Mouse (Mus musculus): ENCODE results near the gene Sdha.

The Sdha gene

DNA sequence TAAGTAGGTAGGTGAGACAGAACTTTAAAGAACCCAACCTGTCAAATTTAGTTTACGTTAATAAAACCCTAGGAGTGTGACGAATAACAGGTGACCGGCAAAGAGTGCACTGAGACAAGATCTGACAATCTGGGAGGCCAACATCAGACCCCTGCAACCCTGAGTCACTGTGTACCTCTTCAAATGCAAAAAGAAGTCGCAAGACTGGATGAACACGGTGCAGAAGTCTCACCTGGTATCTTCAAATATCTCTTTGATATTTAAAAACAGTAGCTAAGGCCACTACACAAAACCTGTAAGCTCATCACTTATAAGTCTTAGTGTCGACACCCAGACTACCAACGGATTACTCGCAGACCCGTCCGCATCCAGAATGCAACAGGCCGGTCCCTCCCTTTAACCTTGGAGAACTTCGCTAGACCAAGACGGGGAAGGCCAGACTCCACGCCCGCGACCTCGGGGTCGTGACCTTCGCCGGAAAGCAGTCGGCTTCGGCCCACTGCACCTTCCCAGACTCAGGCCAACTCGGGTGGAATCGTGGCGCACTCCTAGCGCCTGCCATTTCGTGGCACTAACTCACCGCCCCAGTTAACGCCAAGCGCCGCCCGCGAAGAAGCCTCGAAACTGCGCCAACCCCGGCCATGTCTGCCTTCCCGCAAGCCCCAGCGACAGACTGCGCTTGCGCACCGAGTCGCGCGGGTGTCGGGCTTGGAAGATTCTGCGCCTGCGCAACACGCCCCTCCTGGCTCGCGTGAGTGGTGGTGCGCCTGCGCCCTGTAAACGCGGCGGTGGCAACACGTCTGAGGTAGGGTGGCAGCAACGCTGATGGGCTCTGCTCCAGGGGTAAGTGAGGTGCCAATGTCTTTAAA is at the start of gene Sdha, which contains the start of gene Ccdc127:
Gene Sdha (minus strand): TSS at position 715 of the 869 bp plus-strand sequence.
Gene Ccdc127 (plus strand): TSS at position 744 of the 869 bp plus-strand sequence.
- in situ Hi-C loops (cut with MboI, MseI) = loop anchor here (5.0 kb wide), 1 partner anchor 173 kb away; no protein-coding TSS in a partner anchor

DNA sequence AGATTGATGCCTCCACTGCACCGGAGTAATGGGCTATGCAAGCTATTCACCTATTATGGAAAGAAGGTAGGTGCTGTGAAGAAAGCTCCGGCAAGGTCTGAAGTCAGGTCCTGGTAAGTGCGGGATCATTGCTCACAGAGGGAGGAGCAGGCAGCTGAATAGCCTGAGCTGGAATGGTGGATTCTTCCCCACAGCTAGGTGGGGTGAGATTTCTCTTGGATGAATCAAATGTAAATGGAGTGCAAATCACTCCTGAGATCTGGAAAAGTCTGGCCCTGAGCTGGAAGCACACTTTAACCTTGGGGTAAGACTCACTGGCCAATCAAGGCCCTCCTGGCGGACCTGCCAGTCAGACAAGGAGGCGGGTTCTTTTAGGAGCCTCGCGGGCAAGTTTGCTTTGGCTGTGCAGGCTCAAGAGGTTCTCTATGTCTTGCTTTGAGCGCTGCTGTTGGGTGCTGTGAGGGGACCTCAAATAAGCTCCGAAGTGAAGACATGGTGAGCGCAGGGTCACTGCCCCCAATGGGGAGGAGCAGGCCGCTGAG is 49.3 kb upstream of the Sdha start, which contains the start of gene Ftl1-ps1:
Gene Ftl1-ps1 (plus strand): TSS at position 397 of the 542 bp plus-strand sequence.
- in situ Hi-C loops (cut with MboI, MseI) = no loop called here

DNA sequence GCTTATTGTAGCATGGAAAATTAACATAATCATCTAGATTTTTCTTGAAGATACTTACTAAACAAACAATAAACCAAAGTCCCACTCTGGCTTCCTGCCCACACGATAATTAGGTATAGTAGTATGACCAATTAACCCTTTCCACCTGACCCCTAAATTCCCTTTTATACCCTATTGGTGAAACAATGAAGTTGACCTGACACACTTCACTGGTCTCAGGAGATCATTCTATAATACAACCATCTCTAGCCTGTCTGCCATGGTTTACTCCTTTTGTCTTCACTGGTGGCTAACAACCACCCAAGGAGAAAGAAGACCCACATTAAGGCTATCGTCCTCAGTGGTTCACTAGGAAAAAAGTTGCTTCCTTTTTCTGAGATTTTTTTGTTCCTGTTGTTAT is 41.1 kb upstream of the Sdha start:
- in situ Hi-C loops (cut with MboI, MseI) = no loop called here

DNA sequence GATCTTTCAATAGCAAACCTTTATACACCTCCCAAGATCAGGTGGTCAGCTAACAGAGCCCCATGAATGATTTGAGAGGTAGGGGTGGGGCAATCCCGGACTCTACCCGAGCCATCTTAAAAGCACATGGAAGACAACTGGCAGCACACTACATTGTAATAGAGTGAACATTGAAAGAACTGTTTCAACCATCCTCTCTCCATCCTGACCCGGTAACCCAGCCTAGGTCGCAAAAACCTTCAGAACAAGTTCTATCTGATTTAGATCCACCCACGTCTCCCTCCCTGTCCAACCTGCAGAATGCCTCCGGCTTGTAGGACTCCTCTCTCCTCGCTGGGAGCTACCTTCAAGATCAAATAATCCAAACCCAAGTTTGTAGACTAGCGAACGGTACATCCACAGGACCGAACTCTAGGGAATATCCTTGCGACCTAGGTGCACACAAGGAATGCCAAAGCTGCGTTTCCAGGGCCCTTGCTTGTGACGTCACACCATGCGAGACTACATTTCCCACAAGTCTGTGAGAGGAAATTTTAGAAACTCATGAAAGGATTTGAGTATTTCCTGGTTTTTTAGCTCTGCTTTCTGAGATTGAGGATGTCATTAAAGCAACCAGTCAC is 40.4 kb upstream of the Sdha start, which contains the start of gene Zfp72:
Gene Zfp72 (minus strand): TSS at position 466 of the 620 bp plus-strand sequence.
- in situ Hi-C loops (cut with MboI, MseI) = no loop called here

DNA sequence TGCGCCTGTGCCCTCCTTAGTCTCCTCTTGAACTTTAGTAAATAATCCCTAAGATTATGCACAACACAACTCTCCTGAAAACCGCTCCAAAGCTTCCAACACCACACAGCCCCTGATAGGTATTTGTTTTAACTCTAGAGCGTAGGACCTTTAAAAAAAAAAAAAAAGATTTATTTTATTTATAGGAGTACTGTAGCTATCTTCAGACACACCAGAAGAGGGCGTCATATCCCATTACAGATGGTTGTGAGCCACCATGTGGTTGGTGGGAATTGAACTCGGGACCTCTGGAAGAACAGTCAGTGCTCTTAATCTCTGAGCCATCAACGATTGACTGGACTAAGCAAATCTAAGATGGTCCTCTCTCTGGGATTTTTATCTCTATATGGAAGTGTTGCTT is 39.6 kb upstream of the Sdha start:
- in situ Hi-C loops (cut with MboI, MseI) = no loop called here

DNA sequence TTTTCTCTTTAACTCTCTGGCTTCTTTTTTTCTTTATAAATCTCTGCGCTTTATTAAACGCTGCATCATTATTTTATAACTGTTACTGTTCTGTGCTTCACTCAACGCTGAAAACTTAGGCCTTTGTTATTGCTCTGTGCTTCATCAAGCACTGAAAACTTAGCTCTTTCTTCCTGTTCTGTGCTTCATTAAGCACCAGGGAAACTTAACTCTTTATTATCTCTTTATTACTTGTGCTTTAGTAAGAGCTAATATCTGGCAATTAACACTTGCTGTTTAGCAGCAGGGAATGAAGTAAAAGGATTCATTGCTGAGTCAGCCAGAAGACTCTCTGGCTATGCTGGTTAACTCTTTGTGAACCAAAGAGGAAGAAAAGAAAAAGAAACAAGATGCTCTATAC is 32.2 kb upstream of the Sdha start:
- in situ Hi-C loops (cut with MboI, MseI) = no loop called here

DNA sequence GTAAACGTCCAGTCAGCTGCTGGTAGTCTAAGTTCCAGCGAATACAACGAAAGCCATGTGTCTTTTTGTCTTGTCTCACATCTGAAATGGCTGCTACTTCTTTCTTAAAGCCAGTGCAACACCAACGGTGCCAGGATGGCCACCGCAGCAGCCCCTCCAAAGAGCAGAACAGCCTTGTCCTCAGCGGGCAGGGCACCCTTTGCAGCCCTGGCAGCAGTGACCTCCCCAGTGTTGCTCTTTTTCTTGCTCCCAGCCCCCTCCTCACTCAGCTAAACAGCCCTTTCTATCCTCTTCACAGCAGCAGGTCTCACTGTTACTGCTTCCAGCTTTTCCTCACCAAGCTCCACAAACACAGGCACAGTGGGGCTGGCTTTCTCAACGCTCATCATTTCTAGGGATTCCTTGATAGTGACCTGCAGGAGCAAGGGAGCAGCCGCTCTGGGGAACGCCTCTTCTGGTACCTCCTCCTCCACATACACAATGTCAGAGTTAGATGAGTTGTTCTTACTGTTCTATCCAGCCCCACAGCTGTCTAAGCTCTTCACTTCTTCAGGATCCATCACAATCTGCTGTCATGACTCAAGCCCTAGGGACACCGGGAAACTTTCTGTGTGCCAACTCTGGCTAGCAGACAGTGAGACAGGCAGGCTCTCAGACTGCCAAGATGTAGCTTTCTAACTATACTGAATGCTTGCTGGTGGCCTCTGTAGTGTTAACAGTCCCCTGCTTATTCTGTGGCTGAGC is 31.6 kb upstream of the Sdha start:
- in situ Hi-C loops (cut with MboI, MseI) = no loop called here

DNA sequence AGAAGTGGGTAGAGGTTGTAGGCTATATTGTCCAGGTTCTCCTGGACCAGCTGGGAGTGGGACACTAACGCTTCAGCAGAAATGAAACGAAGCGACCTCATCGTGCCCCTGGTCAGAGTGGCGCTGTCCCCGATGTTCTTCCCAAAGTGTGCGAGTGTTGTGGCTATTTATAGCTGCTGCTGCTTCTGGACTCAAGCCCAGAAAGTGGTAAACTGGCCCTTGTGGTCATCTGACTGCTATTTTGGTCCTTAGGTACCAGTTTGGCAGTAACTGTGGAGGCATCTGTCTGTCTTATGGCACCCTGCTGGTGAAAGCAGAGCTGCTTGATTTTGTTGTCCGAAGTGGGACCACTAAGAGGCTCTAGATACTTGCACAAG is 13.8 kb upstream of the Sdha start, which contains the start of gene Lrrc14b:
Gene Lrrc14b (minus strand): TSS at position 147 of the 377 bp plus-strand sequence.
- in situ Hi-C loops (cut with MboI, MseI) = no loop called here

DNA sequence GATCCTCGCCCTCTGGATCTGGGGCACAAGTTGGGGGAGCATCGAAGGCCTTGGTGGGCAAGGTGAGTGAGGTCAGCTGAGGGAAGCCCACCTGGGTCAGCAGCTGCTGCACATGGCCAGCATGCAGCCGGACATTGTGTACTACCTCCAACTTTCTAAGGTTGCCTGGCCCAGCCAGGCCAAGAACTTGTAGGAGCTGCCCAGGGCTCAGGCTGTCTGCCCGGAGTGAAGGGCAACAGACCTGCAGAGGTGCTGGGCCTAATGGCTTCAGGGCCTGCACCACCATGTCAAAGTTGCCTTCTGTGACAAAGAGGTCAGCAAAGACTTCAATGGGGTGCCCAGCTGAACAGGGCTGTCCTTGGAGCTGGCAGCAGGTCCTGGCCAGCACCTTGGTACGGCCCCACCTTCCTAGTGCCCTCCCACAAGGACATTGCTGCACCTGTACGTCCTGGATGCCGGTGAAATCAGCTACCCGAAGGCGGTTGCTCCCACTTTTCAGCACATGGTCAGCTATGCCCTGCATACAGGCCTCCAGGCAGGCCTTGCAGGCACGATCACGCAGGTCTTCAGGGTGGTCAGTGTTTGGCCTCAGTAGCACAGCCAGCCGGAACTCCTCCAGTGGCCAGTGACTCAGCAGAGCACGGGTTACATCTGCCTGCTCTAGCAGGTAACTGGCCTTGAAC is 13.2 kb upstream of the Sdha start:
- in situ Hi-C loops (cut with MboI, MseI) = no loop called here

DNA sequence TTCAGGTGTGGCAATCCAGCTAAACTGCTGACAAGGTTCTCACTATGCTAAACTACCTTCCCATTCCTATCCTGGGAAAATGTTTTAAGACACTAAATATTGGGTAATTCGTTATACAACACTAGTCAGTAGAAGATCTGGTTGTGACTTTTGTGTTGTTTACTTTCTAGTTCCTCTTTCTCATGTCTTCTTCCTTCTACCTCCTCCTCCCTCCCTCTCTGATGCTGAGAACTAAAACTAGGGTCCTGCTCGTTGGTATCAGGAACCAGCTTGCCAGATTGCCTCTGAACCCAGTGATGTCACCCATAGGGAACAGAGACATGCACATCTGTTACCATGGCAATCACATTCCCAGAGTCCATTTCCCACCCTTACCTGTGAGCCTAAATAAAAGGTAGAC is 12.1 kb upstream of the Sdha start:
- in situ Hi-C loops (cut with MboI, MseI) = no loop called here

DNA sequence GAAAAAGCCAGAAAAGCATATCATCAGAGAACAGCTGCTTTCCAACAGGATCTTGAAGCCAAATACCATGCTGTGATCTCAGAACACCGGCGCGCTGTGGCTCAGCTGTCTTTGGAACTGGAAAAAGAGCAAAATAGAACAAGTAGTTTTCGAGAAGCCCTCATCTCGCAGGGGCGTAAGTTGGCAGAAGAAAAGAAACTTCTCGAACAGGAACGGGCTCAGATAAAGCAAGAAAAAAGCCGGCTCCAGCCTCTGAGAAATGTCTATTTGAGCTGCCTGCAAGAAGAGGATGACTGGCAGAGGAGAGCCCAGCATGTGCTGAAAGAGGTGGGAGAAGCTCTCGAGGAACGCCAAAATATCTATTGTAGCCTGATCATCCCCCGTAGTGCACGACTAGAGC is 6.4 kb upstream of the Sdha start:
- in situ Hi-C loops (cut with MboI, MseI) = no loop called here

DNA sequence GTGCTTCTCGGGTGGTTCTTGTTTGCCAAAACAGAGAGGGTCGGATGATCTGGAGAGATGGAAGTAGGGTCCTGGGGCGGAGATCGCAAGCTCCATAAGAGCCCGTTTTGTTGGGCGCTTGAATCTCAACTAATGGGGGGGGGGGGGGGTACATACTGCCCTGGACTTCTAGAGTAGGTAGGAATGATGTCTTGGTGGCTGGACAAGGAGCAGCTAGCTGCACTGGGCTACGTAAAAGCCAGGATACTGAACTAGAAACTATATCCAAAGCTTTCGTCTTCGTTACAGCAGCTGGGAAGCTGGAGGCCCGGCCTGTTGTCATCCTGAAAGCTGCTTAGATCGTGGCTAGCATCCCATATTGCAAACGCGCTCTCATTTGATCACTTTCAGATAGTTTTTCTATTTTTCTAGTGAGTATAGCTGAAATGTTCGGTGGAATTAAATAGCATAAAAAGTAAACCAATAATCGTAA is 391 bp upstream of the Sdha start:
- in situ Hi-C loops (cut with MboI, MseI) = loop anchor here (5.0 kb wide), 1 partner anchor 172 kb away; no protein-coding TSS in a partner anchor

DNA sequence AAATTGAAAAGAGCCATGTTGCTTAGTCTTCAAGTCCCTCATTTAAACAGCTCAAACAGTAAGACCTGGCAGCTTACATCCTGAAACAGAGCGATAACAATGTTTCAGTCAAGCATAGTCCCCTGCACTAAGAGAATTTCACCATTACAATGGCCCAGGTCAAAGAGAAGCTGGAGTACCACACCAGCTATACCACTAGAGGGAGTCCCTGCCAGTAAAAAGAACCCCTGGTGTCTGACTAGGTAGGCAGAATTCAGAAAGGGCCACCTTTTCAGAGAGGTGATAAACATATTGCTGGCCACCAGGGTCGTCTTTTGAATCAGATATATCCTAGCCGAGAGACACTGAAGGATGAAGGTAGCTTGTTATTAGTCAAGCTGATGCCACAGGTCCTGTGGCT is 9.0 kb downstream of the Sdha start:
- in situ Hi-C loops (cut with MboI, MseI) = no loop called here

DNA sequence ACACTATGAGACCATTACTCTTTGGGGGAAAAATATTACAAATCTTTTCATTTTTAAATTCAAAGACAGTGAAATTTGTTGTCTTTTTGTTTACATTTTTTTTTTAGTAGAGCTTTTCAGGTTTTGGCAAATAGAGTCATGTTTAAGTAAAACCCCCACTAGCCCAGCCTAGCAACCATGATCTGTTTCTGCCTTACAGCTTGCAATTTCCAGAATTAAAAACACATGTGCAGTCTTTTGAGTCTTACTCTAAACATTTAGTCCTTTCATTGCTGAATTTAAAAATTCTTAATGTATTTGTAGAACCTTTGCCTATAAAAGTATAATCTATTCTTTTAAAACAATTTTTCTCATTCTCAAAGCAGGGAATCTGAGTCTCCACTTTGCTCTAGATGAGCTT is 20.8 kb downstream of the Sdha start:
- in situ Hi-C loops (cut with MboI, MseI) = loop anchor here (10.0 kb wide), 1 partner anchor 155 kb away; no protein-coding TSS in a partner anchor

DNA sequence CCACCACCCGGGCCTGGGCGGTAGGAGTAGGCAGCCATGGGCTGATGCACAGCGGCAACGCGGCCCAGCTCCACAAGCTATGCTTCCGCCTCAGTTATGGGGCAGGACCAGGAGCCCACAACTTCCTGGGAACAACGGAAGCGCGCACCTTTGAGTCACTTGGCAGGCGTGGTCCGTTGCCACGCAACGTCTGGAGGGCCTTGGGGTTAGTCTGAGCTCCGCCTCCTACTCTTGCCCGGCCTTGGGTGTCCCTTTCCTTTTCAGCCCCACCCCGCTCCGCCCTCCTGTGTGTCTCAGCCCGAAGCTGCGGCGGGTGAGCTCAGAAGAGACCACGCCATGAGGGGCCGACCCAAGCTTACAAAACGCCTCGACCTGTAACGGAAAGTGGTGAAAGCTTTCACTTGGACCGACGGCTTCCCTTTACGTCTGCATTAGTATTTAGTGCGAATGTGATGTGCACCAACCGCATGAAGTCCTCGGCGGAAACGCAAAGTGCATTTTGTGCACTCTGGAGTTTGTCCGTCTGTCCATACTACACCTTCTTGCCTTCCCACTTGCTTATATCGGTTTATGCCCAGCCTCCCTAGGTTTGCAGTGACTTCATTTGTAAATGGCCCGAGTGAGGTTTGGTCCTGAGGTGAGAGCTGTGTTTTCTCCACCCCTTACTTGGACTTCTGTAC is 32.8 kb downstream of the Sdha start, which contains the start of gene Pdcd6:
Gene Pdcd6 (minus strand): TSS at position 411 of the 680 bp plus-strand sequence.
- in situ Hi-C loops (cut with MboI, MseI) = no loop called here

DNA sequence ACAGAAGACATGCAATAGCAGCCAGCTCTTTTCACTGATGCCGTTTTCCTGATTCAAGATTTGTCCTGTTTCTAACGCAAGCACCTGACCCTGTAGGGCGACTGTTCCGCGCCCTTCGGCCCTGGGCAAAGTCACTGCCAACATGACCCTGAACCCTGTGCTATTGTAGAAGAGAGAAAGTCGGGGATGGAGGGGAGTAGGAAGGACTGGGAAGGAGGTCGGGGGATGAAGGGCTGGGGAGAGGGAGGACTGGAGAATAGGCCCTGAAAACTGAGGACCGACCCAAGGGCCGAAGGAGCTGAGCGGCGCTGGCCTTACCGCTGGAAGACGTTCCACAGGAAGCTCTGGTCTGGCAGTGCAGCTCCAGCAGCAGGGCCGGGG is 33.3 kb downstream of the Sdha start:
- in situ Hi-C loops (cut with MboI, MseI) = no loop called here

DNA sequence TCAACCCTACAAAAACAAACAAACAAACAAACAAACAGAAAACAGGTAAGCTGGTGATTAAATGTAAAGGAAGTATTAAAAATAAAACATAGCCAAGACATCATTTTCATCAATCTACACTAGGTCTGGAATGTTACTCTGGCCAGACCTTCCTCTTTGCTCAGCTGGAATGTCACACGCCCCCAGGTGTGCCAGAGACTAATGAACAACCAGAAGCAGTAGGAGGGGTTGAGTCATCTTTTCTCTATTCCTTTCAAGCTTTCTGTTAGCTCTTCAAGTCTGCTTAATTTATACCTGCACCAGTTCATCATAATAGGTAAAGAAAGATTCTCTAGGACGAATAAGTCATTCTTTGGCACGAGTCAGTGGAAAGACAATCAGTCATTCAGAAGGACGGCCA is 33.7 kb downstream of the Sdha start:
- in situ Hi-C loops (cut with MboI, MseI) = no loop called here

DNA sequence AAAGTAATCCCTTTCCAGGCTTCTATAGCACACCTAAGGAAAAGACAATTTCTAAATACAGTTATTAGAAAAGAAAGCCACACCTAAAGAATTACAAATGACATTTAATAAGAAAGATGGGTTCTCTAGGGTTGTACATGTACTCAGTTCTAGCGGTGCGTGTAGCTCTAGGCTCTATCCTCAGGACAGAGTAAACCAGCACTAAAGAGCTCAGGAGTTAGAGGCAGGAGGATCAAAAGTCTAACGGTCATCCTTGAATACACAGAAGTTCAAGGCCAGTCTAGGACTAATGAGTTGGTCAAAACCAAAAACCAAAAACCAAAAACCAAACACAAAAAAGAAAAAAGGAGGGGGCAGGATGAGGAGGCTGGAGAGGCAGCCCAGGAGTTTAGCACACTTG is 35.5 kb downstream of the Sdha start:
- in situ Hi-C loops (cut with MboI, MseI) = no loop called here

DNA sequence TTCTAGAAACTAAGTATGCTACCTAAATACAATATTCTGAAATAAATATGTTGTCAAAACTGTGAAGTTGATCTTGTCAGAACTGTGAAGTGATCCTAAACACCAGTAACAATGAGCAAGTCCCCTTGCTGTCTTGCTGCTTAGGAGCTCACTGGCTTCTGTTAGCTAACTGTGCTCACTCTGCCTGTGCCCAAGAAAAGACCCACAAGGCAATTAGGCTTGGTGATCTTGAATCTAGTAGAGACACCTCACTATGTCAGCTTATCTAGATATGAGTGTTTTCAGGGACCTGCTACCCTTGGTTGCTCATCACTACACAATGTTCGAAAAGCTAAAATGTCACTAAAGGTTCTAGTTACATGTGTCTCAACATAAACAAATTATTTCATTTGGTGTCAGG is 44.3 kb downstream of the Sdha start:
- in situ Hi-C loops (cut with MboI, MseI) = no loop called here

DNA sequence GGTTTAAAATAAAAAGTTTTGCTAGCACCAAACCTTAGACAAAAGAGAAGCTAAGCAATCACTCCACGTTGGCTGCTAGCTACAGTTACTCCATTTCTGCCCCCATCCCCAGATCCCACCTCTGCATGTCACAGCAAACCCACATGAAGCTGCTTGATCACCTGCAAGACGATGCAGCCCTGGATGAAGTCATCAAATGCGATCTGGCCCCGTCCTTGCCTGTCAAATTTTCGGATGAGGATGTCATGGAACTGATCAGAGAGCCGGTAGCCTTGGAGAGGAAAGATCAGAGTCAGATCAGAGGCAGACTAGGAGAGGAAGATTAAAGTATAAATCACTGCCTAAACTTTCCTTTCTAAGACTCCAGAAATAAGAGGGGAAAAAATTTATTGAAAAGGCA is 44.7 kb downstream of the Sdha start:
- in situ Hi-C loops (cut with MboI, MseI) = no loop called here

Data from T-helper 1 cell (primary cell).